Mouse (Mus musculus): ENCODE measurements around the gene Gckr.

DNA sequence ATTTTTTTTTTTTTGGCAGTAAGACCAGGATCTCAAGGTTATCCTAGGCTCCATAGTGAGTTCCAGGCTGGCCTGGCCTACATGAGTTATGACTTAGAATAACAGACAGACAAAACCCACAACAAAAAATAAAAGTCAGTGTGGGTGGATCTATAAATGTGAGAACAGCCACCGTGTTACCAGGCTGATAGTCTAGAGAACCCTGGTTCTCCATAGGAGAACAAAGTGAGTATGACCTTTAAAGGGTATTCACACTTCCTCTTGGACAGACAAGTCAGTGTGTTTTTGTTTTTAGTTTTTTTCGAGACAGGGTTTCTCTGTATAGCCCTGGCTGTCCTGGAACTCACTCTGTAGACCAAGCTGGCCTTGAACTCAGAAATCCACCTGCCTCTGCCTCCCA is 41.3 kb upstream of the Gckr start:
- no peak for TF ChIP-seq CTCF (conservative IDR thresholded peaks at IDR 0.05 in 1 of 2, IDR thresholded peaks at IDR 0.05 in 1 of 2; ENCODE audit: low read depth in 2 of 2, low read length in 2 of 2)
- TF ChIP-seq POLR2AphosphoS2 (IDR thresholded peaks at IDR 0.05; ENCODE audit: low read depth, low read length): no peak
- no peak for TF ChIP-seq UBTF (IDR thresholded peaks at IDR 0.05; ENCODE audit: low read depth, low read length)
- no peak for TF ChIP-seq POLR2A (IDR thresholded peaks at IDR 0.05; ENCODE audit: low read depth, low read length)
- TF ChIP-seq KAT2A (IDR thresholded peaks at IDR 0.05; ENCODE audit: insufficient replicate concordance, low read length): no peak

All from CH12.LX (cell line).